Mouse (Mus musculus) small intestine, adult 2 months (tissue): ENCODE measurements around the gene Atg2b.

ENCODE experiments used
- CTCF ChIP-seq: fragments of 200-500 bp; IDR thresholded peaks from 2 replicates; pipeline ENCODE4 v1.5.1; 2012; ENCODE audit warnings: low read depth, mild to moderate bottlenecking, control low read depth, inconsistent platforms, low read length, moderate library complexity, mixed read lengths; ENCODE audit not compliant: insufficient replicate concordance, insufficient read length; ENCODE audit errors: extremely low read depth
- POLR2A ChIP-seq: fragments of 200-500 bp; IDR thresholded peaks from 2 replicates; pipeline ENCODE4 v1.6.1; 2012; ENCODE audit warnings: low read depth, mild to moderate bottlenecking, control low read depth, inconsistent platforms, low read length, moderate library complexity

DNA sequence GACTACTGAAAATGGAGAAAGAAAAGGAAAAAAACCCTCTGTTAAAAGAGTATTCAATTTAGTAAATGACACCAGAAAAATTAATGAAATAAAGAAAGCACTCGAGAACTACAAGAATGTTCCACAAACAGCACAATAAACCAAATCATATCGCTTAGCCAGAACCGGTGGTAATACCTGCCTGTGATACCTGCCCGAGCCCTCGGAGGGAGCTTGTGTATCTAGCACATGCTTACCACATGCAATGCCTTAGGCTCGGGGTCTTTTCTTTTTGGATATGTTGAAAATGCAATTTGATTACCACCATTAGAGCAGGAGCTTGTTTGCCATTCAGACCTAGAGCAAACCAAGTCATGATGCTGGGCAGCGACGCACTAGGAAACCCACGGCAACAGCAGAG is 48.5 kb downstream of the Atg2b start:
- no peak for TF ChIP-seq POLR2A
- no peak for TF ChIP-seq CTCF
